Comparison of ENCODE assay signal across 1 mouse cellular context in genomic region chr19:41842196-41842595, GRCm38 (mm10).
TF ChIP-seq lines count a peak whose summit lies in the region.

No protein-coding gene starts in this region.

TF ChIP-seq in MEL, 35 proteins besides CTCF, POLR2A, EP300 and RAD21:
- TF ChIP-seq TAL1 (IDR thresholded peaks at IDR 0.05; ENCODE audit: low read length) (no peak), MXI1 (IDR thresholded peaks at IDR 0.05; ENCODE audit: low read depth, low read length) (0 out of 2 replicates have a peak, but pooled peaks have one; percentile 30), CHD1 (IDR thresholded peaks at IDR 0.05; ENCODE audit: low read depth, low read length) (no peak), SIN3A (IDR thresholded peaks at IDR 0.05; ENCODE audit: low read length) (peak; percentile 14; the same call in 1 of the 2 replicates), MAX (IDR thresholded peaks at IDR 0.05; ENCODE audit: low read length) (0 out of 2 replicates have a peak, but pooled peaks have one; percentile 33), E2F4 (IDR thresholded peaks at IDR 0.05; ENCODE audit: borderline replicate concordance, low read depth, low read length) (no peak), NELFE (IDR thresholded peaks at IDR 0.05; ENCODE audit: low read depth, low read length) (no peak), ETS1 (IDR thresholded peaks at IDR 0.05; ENCODE audit: low read depth, low read length) (no peak), MAFK (IDR thresholded peaks at IDR 0.05; ENCODE audit: borderline replicate concordance, low read depth, low read length) (no peak), ELF1 (IDR thresholded peaks at IDR 0.05; ENCODE audit: low read depth, low read length) (0 out of 2 replicates have a peak, but pooled peaks have one; percentile 36)
